Mouse (Mus musculus) embryo, embryonic 10.5 days (tissue): ENCODE results near the gene Arhgap15.

Source experiments
- DNase-seq: peaks from one replicate; pipeline ENCODE4 v3.0.0-alpha.2; 2015; ENCODE audit warnings: low spot score

The Arhgap15 gene

GRCm38 (mm10) chr2:43931687-43932086 is 183.1 kb downstream of the Arhgap15 start:
- no peak for DNase-seq

GRCm38 (mm10) chr2:43939196-43939595 is 190.6 kb downstream of the Arhgap15 start:
- DNase-seq: no peak

- no peak for DNase-seq
Observed at GRCm38 (mm10) chr2:43945679-43946078, 197.1 kb downstream of the Arhgap15 start.

- DNase-seq: no peak
Observed at GRCm38 (mm10) chr2:43949775-43950492, 201.3 kb downstream of the Arhgap15 start.

- DNase-seq: no peak
Observed at GRCm38 (mm10) chr2:43950741-43951140, 202.1 kb downstream of the Arhgap15 start.

- DNase-seq: no peak
Observed at GRCm38 (mm10) chr2:43959189-43959588, 210.6 kb downstream of the Arhgap15 start.

GRCm38 (mm10) chr2:43962466-43962865 is 213.8 kb downstream of the Arhgap15 start:
- no peak for DNase-seq

- no peak for DNase-seq
Observed at GRCm38 (mm10) chr2:43968581-43968980, 220.0 kb downstream of the Arhgap15 start.

GRCm38 (mm10) chr2:43977732-43978131 is 229.1 kb downstream of the Arhgap15 start:
- DNase-seq: no peak

GRCm38 (mm10) chr2:43978177-43979013 is 229.8 kb downstream of the Arhgap15 start:
- DNase-seq: no peak

- DNase-seq: no peak
Observed at GRCm38 (mm10) chr2:43986066-43986465, 237.4 kb downstream of the Arhgap15 start.

- DNase-seq: no peak
Observed at GRCm38 (mm10) chr2:43987919-43988318, 239.3 kb downstream of the Arhgap15 start.

- DNase-seq: no peak
Observed at GRCm38 (mm10) chr2:43989850-43990249, 241.2 kb downstream of the Arhgap15 start.

GRCm38 (mm10) chr2:43992510-43992909 is 243.9 kb downstream of the Arhgap15 start:
- DNase-seq: no peak

GRCm38 (mm10) chr2:44002454-44002853 is 253.8 kb downstream of the Arhgap15 start:
- DNase-seq: no peak

GRCm38 (mm10) chr2:44010249-44010648 is 261.6 kb downstream of the Arhgap15 start:
- DNase-seq: no peak

- DNase-seq: no peak
Observed at GRCm38 (mm10) chr2:44013388-44013787, 264.8 kb downstream of the Arhgap15 start.

GRCm38 (mm10) chr2:44016720-44017119 is 268.1 kb downstream of the Arhgap15 start:
- DNase-seq: no peak

GRCm38 (mm10) chr2:44017405-44018026 is 268.9 kb downstream of the Arhgap15 start:
- DNase-seq: no peak

GRCm38 (mm10) chr2:44018033-44018432 is 269.4 kb downstream of the Arhgap15 start:
- DNase-seq: no peak

GRCm38 (mm10) chr2:44024704-44025103 is 276.1 kb downstream of the Arhgap15 start:
- no peak for DNase-seq

- no peak for DNase-seq
Observed at GRCm38 (mm10) chr2:44029035-44029715, 280.6 kb downstream of the Arhgap15 start.
